Mouse (Mus musculus): ENCODE data around the gene Prkn.

The Prkn gene

GRCm38 (mm10) chr17:11767301-11767700 is 927.1 kb downstream of the Prkn start:
- no peak for DNase-seq

- no peak for DNase-seq
Observed at GRCm38 (mm10) chr17:11768345-11768744, 928.2 kb downstream of the Prkn start.

- DNase-seq: no peak
Observed at GRCm38 (mm10) chr17:11768971-11769370, 928.8 kb downstream of the Prkn start.

GRCm38 (mm10) chr17:11769513-11769912 is 929.3 kb downstream of the Prkn start:
- no peak for DNase-seq

GRCm38 (mm10) chr17:11779547-11779946 is 939.4 kb downstream of the Prkn start:
- DNase-seq: no peak

- no peak for DNase-seq
Observed at GRCm38 (mm10) chr17:11780005-11780404, 939.8 kb downstream of the Prkn start.

GRCm38 (mm10) chr17:11780805-11781481 is 940.8 kb downstream of the Prkn start:
- DNase-seq: no peak

GRCm38 (mm10) chr17:11788270-11788936 is 948.2 kb downstream of the Prkn start:
- no peak for DNase-seq

- DNase-seq: no peak
Observed at GRCm38 (mm10) chr17:11795979-11796378, 955.8 kb downstream of the Prkn start.

GRCm38 (mm10) chr17:11801226-11801625 is 961.0 kb downstream of the Prkn start:
- DNase-seq: no peak

GRCm38 (mm10) chr17:11807280-11807679 is 967.1 kb downstream of the Prkn start:
- DNase-seq: no peak

- no peak for DNase-seq
Observed at GRCm38 (mm10) chr17:11817886-11818285, 977.7 kb downstream of the Prkn start.

- DNase-seq: no peak
Observed at GRCm38 (mm10) chr17:11819506-11819905, 979.3 kb downstream of the Prkn start.

- DNase-seq: no peak
Observed at GRCm38 (mm10) chr17:11820757-11821156, 980.6 kb downstream of the Prkn start.

- DNase-seq: no peak
Observed at GRCm38 (mm10) chr17:11829501-11829900, 989.3 kb downstream of the Prkn start.

GRCm38 (mm10) chr17:11837121-11837520 is 996.9 kb downstream of the Prkn start:
- no peak for DNase-seq

GRCm38 (mm10) chr17:11844436-11844835 is 1004.3 kb downstream of the Prkn start:
- DNase-seq: no peak

- no peak for DNase-seq
Observed at GRCm38 (mm10) chr17:11844989-11845388, 1004.8 kb downstream of the Prkn start.

- no peak for DNase-seq
Observed at GRCm38 (mm10) chr17:11845506-11845905, 1005.3 kb downstream of the Prkn start.

GRCm38 (mm10) chr17:11854571-11854970 is 1014.4 kb downstream of the Prkn start:
- DNase-seq: no peak

GRCm38 (mm10) chr17:11858772-11859405 is 1018.7 kb downstream of the Prkn start:
- DNase-seq: no peak

GRCm38 (mm10) chr17:11861178-11861577 is 1021.0 kb downstream of the Prkn start:
- no peak for DNase-seq

- DNase-seq: no peak
Observed at GRCm38 (mm10) chr17:11862360-11862759, 1022.2 kb downstream of the Prkn start.

- DNase-seq: no peak
Observed at GRCm38 (mm10) chr17:11863017-11863416, 1022.8 kb downstream of the Prkn start.
